8 mouse cellular contexts compared by ENCODE assay signal in genomic region chr12:17727676-17728339, GRCm38 (mm10). TPM values are rescaled to one million over a fixed set of nuclear protein-coding genes. Genes with fewer than 3 reads are reported as not detected.
DNase-seq lines count a peak whose midpoint lies in the region; ATAC-seq lines count a peak whose summit lies in the region.

No protein-coding gene starts in this region.

- ATAC-seq in granulocyte monocyte progenitor cell, adult 5-6 weeks (replicated peaks; ENCODE audit: poor library complexity, severe bottlenecking) = no peak
- no peak for ATAC-seq in frontal cortex, adult (ENCODE audit: low TSS enrichment)

- peak; percentile 19 to 20 for DNase-seq in spleen, postnatal 36 days (ENCODE audit: low spot score in 2 of 2)
- no peak for DNase-seq in spleen, postnatal 10 days (ENCODE audit: low spot score in 2 of 2)
- DNase-seq in heart, adult 18-20 months = peak; percentile 64 to 74
- DNase-seq in kidney, postnatal 14 days = peak; percentile 70
- peak; percentile 53 to 76 for DNase-seq in lung, postnatal 4 days
- no peak for DNase-seq in Muller cell, postnatal 12 days (ENCODE audit: inconsistent ontology term)

RNA-seq across cellular contexts. Expression of gene Hpcal1, which starts 37.2 kb away (rescaled TPM):
- 10 to 100 TPM; 18.7 to 20.6 TPM for total RNA-seq in heart, adult 18-20 months (2021)
- 58.9 and 59.4 TPM in 2 replicates for total RNA-seq in granulocyte monocyte progenitor cell, adult 5-6 weeks (2014; fragmentation: Nextera tagmentation)
- 19.6 and 21.7 TPM in 2 replicates for total RNA-seq in granulocyte monocyte progenitor cell, adult 5-6 weeks (2017)

Comparison
In these comparisons a context has a peak if more than half of its experiments do, and no peak if none do; other contexts are left out.
1. DNase-seq: peak in spleen, postnatal 36 days (2 of 2), heart, adult 18-20 months (2 of 2), kidney, postnatal 14 days (single experiment) and lung, postnatal 4 days (2 of 2); none in spleen, postnatal 10 days (0 of 2) and Muller cell, postnatal 12 days (single experiment).